Mouse (Mus musculus) thymus, adult 2 months (tissue): ENCODE results near the gene Clp1. TPM values are rescaled to one million over a fixed set of nuclear protein-coding genes. Genes with fewer than 3 reads are reported as not detected.

ENCODE experiments used
- DNase-seq: peaks from one replicate; pipeline ENCODE4 v3.0.0; 2021
- H3K27ac ChIP-seq: fragments of 200-500 bp; 2 replicates; pipeline ENCODE4 v1.5.1; 2012; ENCODE audit warnings: low read length, control low read depth; ENCODE audit not compliant: control insufficient read depth, insufficient read depth
- H3K27me3 ChIP-seq: fragments of 200-500 bp; 2 replicates; pipeline ENCODE4 v1.6.1; 2012; ENCODE audit warnings: mild to moderate bottlenecking, low read length, moderate library complexity, mixed read lengths; ENCODE audit not compliant: control insufficient read depth, insufficient read depth
- H3K36me3 ChIP-seq: fragments of 200-500 bp; 2 replicates; pipeline ENCODE4 v1.6.1; 2012; ENCODE audit warnings: mild to moderate bottlenecking, low read length, moderate library complexity; ENCODE audit not compliant: control insufficient read depth, insufficient read depth
- H3K4me1 ChIP-seq: fragments of 200-500 bp; replicated peaks from 2 replicates; pipeline ENCODE4 v1.6.1; 2012; ENCODE audit warnings: low read length; ENCODE audit not compliant: control insufficient read depth, insufficient read depth
- H3K4me3 ChIP-seq: fragments of 200-500 bp; 2 replicates; pipeline ENCODE4 v1.5.1; 2012; ENCODE audit warnings: mild to moderate bottlenecking, low read length, control low read depth, moderate library complexity; ENCODE audit not compliant: control insufficient read depth, insufficient read depth
- CTCF ChIP-seq: fragments of 200-500 bp; IDR thresholded peaks from 2 replicates; pipeline ENCODE4 v1.5.1; 2012; ENCODE audit warnings: mild to moderate bottlenecking, control low read depth, low read length, moderate library complexity, borderline replicate concordance; ENCODE audit not compliant: control insufficient read depth, poor library complexity, insufficient read depth; ENCODE audit errors: extremely low read depth
- POLR2A ChIP-seq: fragments of 200-500 bp; IDR thresholded peaks from 2 replicates; pipeline ENCODE4 v1.6.1; 2012; ENCODE audit warnings: mild to moderate bottlenecking, low read length, control low read depth, moderate library complexity; ENCODE audit not compliant: control insufficient read depth, poor library complexity, insufficient read depth; ENCODE audit errors: extremely low read depth
- WGBS: fragments of 180-500 bp; shearing (Covaris S2); methylation state at CpG from one replicate; pipeline ENCODE4 v1.1.7; 2018; 5-methylcytosine and 5-hydroxymethylcytosine counted together
- polyA plus RNA-seq: library from polyadenylated mRNA; depleted of rRNA; stranded (reverse); fragments of >200 nt; gene quantifications from 2 replicates; pipeline ENCODE4 v1.2.3, GENCODE M21; 2012

The Clp1 gene
- polyA plus RNA-seq, 1 experiment: 29.3 TPM

- 58% methylated on average over 1 of the region's 1 CpGs for WGBS
- Histone ChIP-seq H3K4me1 (no peaks in the 10 kb centered on the region), H3K27me3 (no peaks in the 10 kb centered on the region), H3K27ac (no peak overlapping the region), H3K36me3 (no peaks in the 10 kb centered on the region), H3K4me3 (no peak overlapping the region)
- DNase-seq: no peak
- TF ChIP-seq CTCF (no peak), POLR2A (no peak)
Observed at GRCm38 (mm10) chr2:84762818-84763217, 35.7 kb upstream of the Clp1 start.

DNA sequence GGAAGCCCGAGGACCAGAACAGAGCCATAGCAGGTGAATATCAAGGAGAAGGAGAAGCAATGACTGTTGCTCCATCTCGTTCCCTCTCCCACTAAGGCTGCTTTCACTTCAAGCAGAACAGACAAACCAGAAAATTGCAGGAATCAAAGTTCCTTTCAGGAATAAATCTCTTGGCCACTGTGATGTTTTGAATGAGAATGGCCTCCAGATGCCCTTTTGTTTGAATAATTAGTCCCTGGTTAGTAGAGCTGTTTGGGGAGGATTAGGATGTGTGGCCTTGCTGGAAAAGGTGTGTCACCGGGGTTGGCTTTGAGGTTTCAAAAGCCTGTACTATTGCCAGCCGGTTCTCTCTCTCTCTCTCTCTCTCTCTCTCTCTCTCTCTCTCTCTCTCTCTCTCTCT is 35.1 kb upstream of the Clp1 start:
- Histone ChIP-seq H3K27ac (no peak overlapping the region), H3K4me1 (no peaks in the 10 kb centered on the region), H3K36me3 (no peaks in the 10 kb centered on the region), H3K27me3 (no peaks in the 10 kb centered on the region), H3K4me3 (no peak overlapping the region)
- 76% methylated on average over 4 of the region's 4 CpGs for WGBS
- DNase-seq: no peak
- TF ChIP-seq POLR2A: no peak
- no peak for TF ChIP-seq CTCF

GRCm38 (mm10) chr2:84761840-84762239 is 34.7 kb upstream of the Clp1 start:
- H3K4me3 ChIP-seq: no peak overlapping the region
- no peaks in the 10 kb centered on the region for H3K27me3 ChIP-seq
- H3K36me3 ChIP-seq: no peaks in the 10 kb centered on the region
- WGBS: 85% methylated on average over 1 of the region's 1 CpGs
- TF ChIP-seq CTCF (no peak), POLR2A (no peak)
- no peak for DNase-seq
- no peaks in the 10 kb centered on the region for H3K4me1 ChIP-seq
- no peak overlapping the region for H3K27ac ChIP-seq

GRCm38 (mm10) chr2:84761309-84761708 is 34.2 kb upstream of the Clp1 start:
- DNase-seq: no peak
- H3K36me3 ChIP-seq: no peaks in the 10 kb centered on the region
- WGBS: 91% methylated on average over 3 of the region's 3 CpGs

GRCm38 (mm10) chr2:84760777-84761176 is 33.6 kb upstream of the Clp1 start:
- H3K4me3 ChIP-seq: no peak overlapping the region
- no peaks in the 10 kb centered on the region for H3K27me3 ChIP-seq
- WGBS: 78% methylated on average over 8 of the region's 8 CpGs
- TF ChIP-seq CTCF (no peak), POLR2A (no peak)
- H3K4me1 ChIP-seq: no peaks in the 10 kb centered on the region
- no peaks in the 10 kb centered on the region for H3K36me3 ChIP-seq
- H3K27ac ChIP-seq: no peak overlapping the region
- DNase-seq: no peak

More at GRCm38 (mm10) chr2:84761309-84761708, 34.2 kb upstream of the Clp1 start:
- TF ChIP-seq POLR2A: no peak
- TF ChIP-seq CTCF: no peak
- H3K27me3 ChIP-seq: no peaks in the 10 kb centered on the region
- no peak overlapping the region for H3K27ac ChIP-seq
- no peaks in the 10 kb centered on the region for H3K4me1 ChIP-seq
- H3K4me3 ChIP-seq: no peak overlapping the region

GRCm38 (mm10) chr2:84758542-84759127 is 31.5 kb upstream of the Clp1 start:
- 1% methylated on average over 2 of the region's 2 CpGs for WGBS
- DNase-seq: no peak
- no peak for TF ChIP-seq CTCF
- TF ChIP-seq POLR2A: no peak

More at GRCm38 (mm10) chr2:84758542-84759127, 31.5 kb upstream of the Clp1 start:
- no peak overlapping the region for H3K27ac ChIP-seq
- no peak overlapping the region for H3K4me3 ChIP-seq
- H3K27me3 ChIP-seq: no peaks in the 10 kb centered on the region
- no peaks in the 10 kb centered on the region for H3K36me3 ChIP-seq
- H3K4me1 ChIP-seq: no peaks in the 10 kb centered on the region
